Mouse (Mus musculus) CH12.LX (cell line): ENCODE data around the gene Pigr.

Experiments
- CHD1 ChIP-seq: IDR thresholded peaks from 2 replicates; pipeline ENCODE4 v1.6.1; 2012; ENCODE audit warnings: low read depth, low read length, improper control_type of control experiment, inconsistent platforms
- CTCF ChIP-seq, 2 experiments: IDR thresholded peaks in 1 of 2; conservative IDR thresholded peaks in 1 of 2; 2 replicates each; pipeline ENCODE4 v1.5.1; 2011 to 2012; ENCODE audit warnings: low read depth in 2 of 2, low read length in 2 of 2, improper control_type of control experiment in 1 of 2, inconsistent platforms in 1 of 2, mild to moderate bottlenecking in 1 of 2, moderate library complexity in 1 of 2
- EP300 ChIP-seq: IDR thresholded peaks from 2 replicates; pipeline ENCODE4 v1.6.1; 2011; ENCODE audit warnings: low read length, improper control_type of control experiment
- KAT2A ChIP-seq: IDR thresholded peaks from 2 replicates; pipeline ENCODE4 v1.6.1; 2012; ENCODE audit warnings: low read length, improper control_type of control experiment, inconsistent platforms; ENCODE audit not compliant: insufficient replicate concordance
- MAFK ChIP-seq: IDR thresholded peaks from 2 replicates; pipeline ENCODE4 v1.6.1; 2011; ENCODE audit warnings: low read length, improper control_type of control experiment; ENCODE audit not compliant: insufficient replicate concordance
- MEF2A ChIP-seq: IDR thresholded peaks from 2 replicates; pipeline ENCODE4 v1.6.1; 2014; ENCODE audit warnings: low read depth, mild to moderate bottlenecking, inconsistent platforms, low read length, improper control_type of control experiment, borderline replicate concordance
- MXI1 ChIP-seq: IDR thresholded peaks from 2 replicates; pipeline ENCODE4 v1.6.1; 2011; ENCODE audit warnings: mild to moderate bottlenecking, low read depth, low read length, improper control_type of control experiment
- NRF1 ChIP-seq: IDR thresholded peaks from 2 replicates; pipeline ENCODE4 v1.6.1; 2014; ENCODE audit warnings: low read depth, mild to moderate bottlenecking, inconsistent platforms, low read length, improper control_type of control experiment, moderate library complexity
- USF1 ChIP-seq: IDR thresholded peaks from 2 replicates; pipeline ENCODE4 v1.6.1; 2014; ENCODE audit warnings: low read depth, mild to moderate bottlenecking, inconsistent platforms, low read length, improper control_type of control experiment
- ZNF384 ChIP-seq: IDR thresholded peaks from 2 replicates; pipeline ENCODE4 v1.6.1; 2012; ENCODE audit warnings: low read depth, low read length, improper control_type of control experiment, inconsistent platforms

DNA sequence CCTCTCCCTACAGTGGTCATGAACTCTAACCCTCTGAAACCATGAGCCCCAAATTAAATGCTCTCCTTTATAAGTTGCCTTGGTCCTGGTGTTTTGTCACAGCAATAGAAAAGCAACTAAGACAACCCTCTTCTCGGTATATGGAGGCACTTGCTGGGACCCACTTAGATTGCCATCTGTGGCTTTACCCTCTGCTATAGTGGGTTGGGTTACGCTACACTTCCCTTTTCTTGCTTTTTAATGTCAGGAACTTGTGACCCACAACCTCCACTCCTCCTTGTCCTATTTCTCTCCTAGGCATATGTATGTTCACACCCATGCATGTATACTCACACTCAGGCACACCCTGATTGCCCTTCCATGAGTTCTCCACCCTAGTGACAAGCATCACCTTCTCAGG lies 46.4 kb downstream of the Pigr start:
- TF ChIP-seq EP300 (no peak), CHD1 (no peak), MEF2A (no peak), USF1 (no peak), CTCF (conservative IDR thresholded peaks at IDR 0.05 in 1 of 2, IDR thresholded peaks at IDR 0.05 in 1 of 2; ENCODE audit: low read depth in 2 of 2, low read length in 2 of 2) (no peak), MAFK (no peak), KAT2A (no peak), NRF1 (no peak), MXI1 (no peak), ZNF384 (no peak)
